Mouse (Mus musculus): Measurements from ENCODE around the gene Cacna1c. TPM values are rescaled to one million over a fixed set of nuclear protein-coding genes. Genes with fewer than 3 reads are reported as not detected.
"Not testable (repeated sequence)": the region's sequence is repeated elsewhere in the genome, so short reads cannot be mapped to it uniquely, and the experiment has no call there.

The Cacna1c gene
- polyA plus RNA-seq, 1 experiment from 2014 or later, result 4.7 TPM

DNA sequence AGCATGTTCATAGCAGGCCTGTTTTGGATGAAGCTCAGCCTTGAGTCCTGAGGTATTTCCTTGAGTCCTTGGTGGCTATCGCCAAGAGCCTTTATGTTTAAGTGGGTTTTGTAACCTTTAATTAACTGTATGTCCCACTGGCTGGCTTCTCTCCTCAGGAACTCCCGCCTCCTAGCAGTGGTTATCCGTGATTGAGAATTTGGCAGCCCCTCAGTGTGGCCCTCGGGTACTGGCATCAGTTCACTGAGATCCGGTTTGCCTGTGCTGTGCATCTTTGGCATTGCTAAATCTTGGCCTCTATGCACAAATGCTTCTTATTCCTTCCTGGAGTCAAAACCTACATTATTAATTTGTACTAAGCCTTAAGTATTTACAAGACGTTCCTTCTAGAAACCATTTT is 587.3 kb downstream of the Cacna1c start:
- H3K9me3 ChIP-seq (ENCODE audit: control insufficient read depth, low read length), result no peaks in the 10 kb centered on the region
- H3K27me3 ChIP-seq (replicated peaks; ENCODE audit: control insufficient read depth, insufficient read depth, low read length), result no peaks in the 10 kb centered on the region
- WGBS, result 60% methylated on average over 6 of the region's 6 CpGs
- H3K4me2 ChIP-seq (ENCODE audit: low read length), result no peak overlapping the region
- no peak overlapping the region for H3K4me3 ChIP-seq (ENCODE audit: low read length)
- no peak for ATAC-seq
- peaks cover 11% of the 10 kb centered on the region for H3K36me3 ChIP-seq (ENCODE audit: control insufficient read depth, insufficient read depth, low read length)
- no peak overlapping the region for H3K9ac ChIP-seq (ENCODE audit: low read depth, low read length)
- H3K4me1 ChIP-seq (ENCODE audit: control insufficient read depth, insufficient read depth, low read depth, low read length), result no peaks in the 10 kb centered on the region
- H3K27ac ChIP-seq (ENCODE audit: low read depth, low read length), result no peak overlapping the region

GRCm38 (mm10) chr6:118605974-118606373 is 590.2 kb downstream of the Cacna1c start:
- no peak overlapping the region for H3K9ac ChIP-seq (ENCODE audit: low read depth, low read length)
- peaks cover 18% of the 10 kb centered on the region for H3K36me3 ChIP-seq (ENCODE audit: control insufficient read depth, insufficient read depth, low read length)
- 68% methylated on average over 7 of the region's 7 CpGs for WGBS
- no peak overlapping the region for H3K4me2 ChIP-seq (ENCODE audit: low read length)
- H3K4me1 ChIP-seq (ENCODE audit: control insufficient read depth, insufficient read depth, low read depth, low read length), result no peaks in the 10 kb centered on the region
- no peaks in the 10 kb centered on the region for H3K27me3 ChIP-seq (replicated peaks; ENCODE audit: control insufficient read depth, insufficient read depth, low read length)
- no peaks in the 10 kb centered on the region for H3K9me3 ChIP-seq (ENCODE audit: control insufficient read depth, low read length)
- no peak overlapping the region for H3K4me3 ChIP-seq (ENCODE audit: low read length)
- no peak overlapping the region for H3K27ac ChIP-seq (ENCODE audit: low read depth, low read length)
- no peak for ATAC-seq

DNA sequence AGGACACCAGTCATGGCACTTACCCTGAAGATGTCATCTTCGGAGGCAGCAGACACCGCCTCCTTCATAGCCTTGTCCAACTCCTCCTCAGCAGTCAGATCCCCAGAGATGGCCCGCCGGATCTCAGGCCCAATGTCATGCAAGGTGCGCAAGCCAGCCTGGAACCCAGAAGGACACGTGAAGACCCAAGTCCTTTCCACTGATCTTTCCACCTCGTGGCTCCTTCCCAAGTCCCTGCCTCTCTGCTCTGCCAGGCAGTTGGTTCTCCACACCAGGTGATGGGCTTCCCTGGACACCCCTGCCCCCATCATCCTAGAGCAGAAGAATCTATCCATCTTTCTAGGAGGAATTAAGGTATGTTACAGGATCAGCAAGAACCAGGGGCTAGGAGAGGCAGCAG is 592.4 kb downstream of the Cacna1c start:
- no peak overlapping the region for H3K27ac ChIP-seq (ENCODE audit: low read depth, low read length)
- H3K4me3 ChIP-seq (ENCODE audit: low read length), result no peak overlapping the region
- no peaks in the 10 kb centered on the region for H3K27me3 ChIP-seq (replicated peaks; ENCODE audit: control insufficient read depth, insufficient read depth, low read length)
- H3K4me1 ChIP-seq (ENCODE audit: control insufficient read depth, insufficient read depth, low read depth, low read length), result no peaks in the 10 kb centered on the region
- WGBS, result 95% methylated on average over 7 of the region's 7 CpGs
- ATAC-seq, result no peak
- H3K4me2 ChIP-seq (ENCODE audit: low read length), result no peak overlapping the region
- H3K9ac ChIP-seq (ENCODE audit: low read depth, low read length), result no peak overlapping the region
- no peaks in the 10 kb centered on the region for H3K9me3 ChIP-seq (ENCODE audit: control insufficient read depth, low read length)
- H3K36me3 ChIP-seq (ENCODE audit: control insufficient read depth, insufficient read depth, low read length), result peaks cover 17% of the 10 kb centered on the region

GRCm38 (mm10) chr6:118595681-118596055 is 600.5 kb downstream of the Cacna1c start:
- 45% methylated on average over 9 of the region's 9 CpGs for WGBS
- Histone ChIP-seq H3K4me3 (ENCODE audit: low read length) (no peak overlapping the region), H3K27ac (ENCODE audit: low read depth, low read length) (no peak overlapping the region), H3K9me3 (ENCODE audit: control insufficient read depth, low read length) (no peaks in the 10 kb centered on the region), H3K36me3 (ENCODE audit: control insufficient read depth, insufficient read depth, low read length) (peaks cover 13% of the 10 kb centered on the region), H3K4me2 (ENCODE audit: low read length) (no peak overlapping the region), H3K9ac (ENCODE audit: low read depth, low read length) (no peak overlapping the region), H3K4me1 (ENCODE audit: control insufficient read depth, insufficient read depth, low read depth, low read length) (peaks cover 10% of the 10 kb centered on the region), H3K27me3 (replicated peaks; ENCODE audit: control insufficient read depth, insufficient read depth, low read length) (peaks cover 4% of the 10 kb centered on the region)
- peak; percentile 40; the same call in 1 of the 2 replicates for ATAC-seq

DNA sequence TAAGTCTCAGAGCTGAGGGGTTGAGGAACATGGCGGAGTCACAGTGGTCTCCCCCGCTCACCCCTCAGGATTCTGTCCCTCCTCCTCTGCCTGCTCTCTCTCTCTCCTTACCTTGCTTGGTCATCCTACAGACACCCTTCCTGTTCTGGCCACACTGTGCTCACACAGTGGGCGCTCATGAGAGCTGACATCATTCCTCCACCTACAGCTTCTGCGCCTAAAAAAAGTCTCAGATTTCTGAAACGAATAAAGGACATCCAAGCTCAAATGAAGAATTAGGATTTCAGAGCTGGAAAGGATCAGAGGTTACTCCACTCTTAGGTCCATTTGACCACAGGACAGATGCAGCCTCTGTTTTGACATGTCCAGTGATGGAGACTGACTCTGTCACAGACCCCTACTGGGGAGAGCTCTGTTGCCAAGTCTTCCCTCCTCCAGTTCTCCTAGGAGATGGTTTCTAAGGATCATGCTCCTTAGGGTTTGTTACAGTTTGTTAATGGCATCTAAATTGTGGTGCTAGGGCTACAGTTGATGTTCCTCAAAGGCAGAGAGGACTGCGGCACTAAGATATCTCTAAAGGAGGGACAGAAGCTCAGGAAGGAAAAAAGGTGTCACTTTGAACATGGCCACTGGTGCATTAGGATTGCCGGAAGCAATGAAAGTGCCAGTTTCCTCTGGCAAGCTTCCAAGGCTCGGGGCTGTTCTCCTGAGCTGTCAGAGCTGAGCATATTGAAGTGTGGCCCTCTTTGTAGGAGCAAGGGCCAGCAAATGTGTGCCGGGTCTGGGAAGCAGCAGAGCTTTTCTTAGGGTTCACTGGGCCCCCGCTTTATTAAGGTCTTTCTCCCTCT is 601.2 kb downstream of the Cacna1c start:
- Histone ChIP-seq H3K4me3 (ENCODE audit: low read length) (no peak overlapping the region), H3K4me2 (ENCODE audit: low read length) (no peak overlapping the region), H3K36me3 (ENCODE audit: control insufficient read depth, insufficient read depth, low read length) (peaks cover 13% of the 10 kb centered on the region), H3K27me3 (replicated peaks; ENCODE audit: control insufficient read depth, insufficient read depth, low read length) (peaks cover 4% of the 10 kb centered on the region), H3K27ac (ENCODE audit: low read depth, low read length) (no peak overlapping the region), H3K9ac (ENCODE audit: low read depth, low read length) (no peak overlapping the region), H3K9me3 (ENCODE audit: control insufficient read depth, low read length) (no peaks in the 10 kb centered on the region), H3K4me1 (ENCODE audit: control insufficient read depth, insufficient read depth, low read depth, low read length) (peaks cover 10% of the 10 kb centered on the region)
- ATAC-seq, result 0 out of 2 replicates have a peak, but pooled peaks have one; percentile 31
- whole genome bisulfite sequencing, result 77% methylated on average over 10 of the region's 10 CpGs

DNA sequence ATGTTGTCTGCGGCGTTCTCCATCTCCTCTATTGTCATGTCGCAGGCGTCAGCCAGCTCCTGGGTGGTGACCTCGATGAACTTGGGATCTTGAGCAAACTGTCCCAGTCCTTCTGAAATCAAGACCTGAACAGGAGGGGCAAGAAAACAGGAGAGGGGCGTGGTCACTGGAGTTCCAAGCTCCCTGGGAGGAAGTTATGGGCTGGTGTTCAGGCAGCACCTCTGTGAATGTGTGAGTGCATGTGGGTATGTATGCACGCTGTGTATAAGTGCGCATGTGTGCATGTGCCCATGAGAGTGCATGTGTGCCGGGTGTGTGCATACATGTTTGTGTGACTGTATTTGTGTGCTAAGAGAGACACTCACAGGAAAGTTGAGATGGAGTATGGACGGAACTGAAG is 602.1 kb downstream of the Cacna1c start:
- H3K9ac ChIP-seq (ENCODE audit: low read depth, low read length), result no peak overlapping the region; the same call in 1 of the 2 replicates
- H3K4me1 ChIP-seq (ENCODE audit: control insufficient read depth, insufficient read depth, low read depth, low read length), result peaks cover 10% of the 10 kb centered on the region
- H3K27me3 ChIP-seq (replicated peaks; ENCODE audit: control insufficient read depth, insufficient read depth, low read length), result peaks cover 4% of the 10 kb centered on the region
- WGBS, result 39% methylated on average over 10 of the region's 10 CpGs
- H3K4me2 ChIP-seq (ENCODE audit: low read length), result peak overlapping the region; percentile 57
- H3K9me3 ChIP-seq (ENCODE audit: control insufficient read depth, low read length), result no peaks in the 10 kb centered on the region
- H3K27ac ChIP-seq (ENCODE audit: low read depth, low read length), result no peak overlapping the region
- no peak for ATAC-seq
- H3K4me3 ChIP-seq (ENCODE audit: low read length), result no peak overlapping the region; the same call in 1 of the 2 replicates
- H3K36me3 ChIP-seq (ENCODE audit: control insufficient read depth, insufficient read depth, low read length), result peaks cover 13% of the 10 kb centered on the region

GRCm38 (mm10) chr6:118593377-118594061 is 602.7 kb downstream of the Cacna1c start:
- Histone ChIP-seq H3K9ac (ENCODE audit: low read depth, low read length) (peak overlapping the region; percentile 40), H3K4me3 (ENCODE audit: low read length) (peak overlapping the region; percentile 32), H3K27me3 (replicated peaks; ENCODE audit: control insufficient read depth, insufficient read depth, low read length) (peaks cover 4% of the 10 kb centered on the region), H3K27ac (ENCODE audit: low read depth, low read length) (no peak overlapping the region), H3K4me1 (ENCODE audit: control insufficient read depth, insufficient read depth, low read depth, low read length) (peaks cover 10% of the 10 kb centered on the region), H3K36me3 (ENCODE audit: control insufficient read depth, insufficient read depth, low read length) (peaks cover 13% of the 10 kb centered on the region), H3K9me3 (ENCODE audit: control insufficient read depth, low read length) (no peaks in the 10 kb centered on the region), H3K4me2 (ENCODE audit: low read length) (peak overlapping the region; percentile 57)
- peak; percentile 57 for ATAC-seq
- 6% methylated on average over 34 of the region's 34 CpGs for WGBS

DNA sequence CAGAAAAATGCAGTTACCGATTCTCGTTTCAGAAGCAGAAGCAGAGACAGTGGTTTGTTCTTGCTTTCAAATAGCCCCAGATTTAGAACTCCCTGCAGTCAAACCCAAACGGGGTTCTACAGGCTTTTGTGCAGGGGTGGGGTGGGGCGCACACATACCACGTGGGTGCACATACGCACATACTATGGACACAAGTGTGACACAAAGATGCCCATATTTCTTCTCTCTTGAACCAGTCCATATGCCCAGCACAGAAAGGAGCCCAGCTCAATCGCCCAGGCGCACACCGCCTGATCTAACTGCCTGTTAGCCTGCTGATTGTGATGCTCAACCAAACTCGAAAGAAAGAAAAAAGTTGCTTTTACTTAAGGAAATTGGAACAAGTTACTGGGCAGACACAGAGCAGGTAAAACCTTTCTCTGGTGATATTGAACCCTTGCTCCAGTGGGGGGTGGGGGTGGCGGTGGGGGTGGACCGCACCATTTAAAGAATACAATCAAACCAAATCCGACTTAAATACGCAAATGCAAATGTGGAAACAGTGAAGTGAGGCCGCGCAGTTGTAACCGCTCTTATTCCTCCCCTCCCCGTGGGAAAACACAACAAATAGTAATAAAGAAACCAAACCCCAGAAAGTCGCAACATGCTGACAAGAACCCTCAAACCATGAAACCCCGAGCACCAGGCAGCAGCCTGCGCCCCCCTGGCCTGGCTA is 603.4 kb downstream of the Cacna1c start:
- H3K4me2 ChIP-seq (ENCODE audit: low read length), result peak overlapping the region; percentile 57
- peaks cover 4% of the 10 kb centered on the region for H3K27me3 ChIP-seq (replicated peaks; ENCODE audit: control insufficient read depth, insufficient read depth, low read length)
- peak overlapping the region; percentile 32 for H3K4me3 ChIP-seq (ENCODE audit: low read length)
- peak; percentile 28; the same call in 1 of the 2 replicates for ATAC-seq
- 24% methylated on average over 21 of the region's 21 CpGs for WGBS
- no peak overlapping the region for H3K27ac ChIP-seq (ENCODE audit: low read depth, low read length)
- peaks cover 10% of the 10 kb centered on the region for H3K4me1 ChIP-seq (ENCODE audit: control insufficient read depth, insufficient read depth, low read depth, low read length)
- H3K9ac ChIP-seq (ENCODE audit: low read depth, low read length), result peak overlapping the region; percentile 40
- peaks cover 9% of the 10 kb centered on the region for H3K36me3 ChIP-seq (ENCODE audit: control insufficient read depth, insufficient read depth, low read length)
- H3K9me3 ChIP-seq (ENCODE audit: control insufficient read depth, low read length), result no peaks in the 10 kb centered on the region

DNA sequence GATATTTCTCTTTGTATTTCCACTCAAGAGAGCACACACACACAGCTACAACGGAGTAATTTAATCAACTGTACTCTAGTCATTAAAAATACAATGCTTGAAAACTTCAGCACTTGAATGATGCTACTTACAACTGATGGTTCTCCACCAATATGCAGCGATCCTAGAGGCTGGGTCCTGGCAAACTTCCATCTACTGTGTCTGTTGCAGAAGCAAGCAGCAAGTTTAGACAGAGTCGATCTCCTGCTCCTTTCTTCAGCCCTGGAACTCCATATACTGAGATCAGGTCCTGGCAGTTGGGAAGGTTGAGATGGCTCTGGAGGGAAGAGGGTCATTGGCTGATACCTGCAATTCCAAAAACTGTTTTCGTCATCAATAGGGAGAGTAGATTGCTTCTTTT is 617.5 kb downstream of the Cacna1c start:
- not testable (repeated sequence) for H3K9me3 ChIP-seq (ENCODE audit: control insufficient read depth, low read length); H3K27me3 ChIP-seq (replicated peaks; ENCODE audit: control insufficient read depth, insufficient read depth, low read length)

More for the DNA sequence above, 617.5 kb downstream of the Cacna1c start:
- ATAC-seq; H3K4me2 ChIP-seq (ENCODE audit: low read length); H3K4me3 ChIP-seq (ENCODE audit: low read length); H3K36me3 ChIP-seq (ENCODE audit: control insufficient read depth, insufficient read depth, low read length); H3K9ac ChIP-seq (ENCODE audit: low read depth, low read length); H3K4me1 ChIP-seq (ENCODE audit: control insufficient read depth, insufficient read depth, low read depth, low read length); H3K27ac ChIP-seq (ENCODE audit: low read depth, low read length): not testable (repeated sequence)
- WGBS, result 84% methylated on average over 4 of the region's 4 CpGs

Data from hindbrain, embryonic 16.5 days (tissue).